23 mouse cellular contexts compared by ENCODE assay signal in the genomic region with DNA sequence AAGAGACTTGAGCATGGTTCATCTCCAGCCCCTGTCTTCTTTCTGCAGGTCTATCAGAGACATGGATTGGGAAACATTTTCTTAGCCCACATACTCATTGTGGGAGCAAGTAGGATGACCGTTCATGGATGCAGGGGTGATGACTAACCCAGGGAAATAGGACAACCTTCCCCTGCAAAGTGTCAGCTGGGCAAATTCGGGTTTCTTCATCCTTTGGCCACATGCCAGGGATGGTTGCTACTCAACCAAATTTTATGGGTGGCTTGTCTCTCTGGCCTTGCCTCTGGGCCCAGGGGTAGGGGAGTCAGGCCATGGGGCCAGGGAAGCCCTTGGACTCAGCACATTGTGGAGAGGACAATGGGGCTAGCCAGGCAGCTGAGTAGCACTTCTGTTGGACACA. TPM values are rescaled to one million over a fixed set of nuclear protein-coding genes. Genes with fewer than 3 reads are reported as not detected.
A peak's percentile ranks its signal among the peaks of the same experiment; 100 is the strongest.
DNase-seq lines count a peak whose midpoint lies in the region; ATAC-seq lines count a peak whose summit lies in the region.
"Had no signal": no experiment of that assay in that cellular context is flagged by ENCODE, and none has a peak within 500 bp of the region (broad histone marks: within the 10 kb centered on the region; RNA-seq: fewer than 3 reads in every experiment).

No protein-coding gene starts in this region.

- H3K9ac ChIP-seq in embryonic facial prominence, embryonic 14.5 days (ENCODE audit: low read depth, low read length): no peak overlapping the region
- no peak overlapping the region for H3K9ac ChIP-seq in kidney, embryonic 14.5 days (ENCODE audit: low read depth, low read length)
- H3K9ac ChIP-seq: limb, embryonic 12.5 days; liver, embryonic 15.5 days had no signal

- H3K4me1 ChIP-seq in embryonic facial prominence, embryonic 14.5 days (ENCODE audit: control insufficient read depth, insufficient read depth, low read length): no peaks in the 10 kb centered on the region
- H3K4me1 ChIP-seq in embryonic facial prominence, embryonic 10.5 days: peaks cover 6% of the 10 kb centered on the region; the same call in 1 of the 2 replicates
- H3K4me1 ChIP-seq in kidney, embryonic 14.5 days (ENCODE audit: control insufficient read depth, insufficient read depth, low read length): no peaks in the 10 kb centered on the region
- H3K4me1 ChIP-seq: heart, embryonic 10.5 days; limb, embryonic 12.5 days; liver, embryonic 15.5 days had no signal

- H3K9me3 ChIP-seq in embryonic facial prominence, embryonic 14.5 days (ENCODE audit: control insufficient read depth, low read length): no peaks in the 10 kb centered on the region
- no peaks in the 10 kb centered on the region for H3K9me3 ChIP-seq in embryonic facial prominence, embryonic 10.5 days
- H3K9me3 ChIP-seq in kidney, embryonic 14.5 days (ENCODE audit: control insufficient read depth, low read length): no peaks in the 10 kb centered on the region
- H3K9me3 ChIP-seq: heart, embryonic 10.5 days; limb, embryonic 12.5 days; liver, embryonic 15.5 days had no signal

- no peak overlapping the region for H3K4me2 ChIP-seq in embryonic facial prominence, embryonic 14.5 days (ENCODE audit: low read depth, low read length)
- no peak overlapping the region for H3K4me2 ChIP-seq in kidney, embryonic 14.5 days (replicated peaks; ENCODE audit: low read depth, low read length)
- H3K4me2 ChIP-seq: limb, embryonic 12.5 days; liver, embryonic 15.5 days; midbrain, embryonic 11.5 days had no signal

- no peak overlapping the region for H3K27ac ChIP-seq in embryonic facial prominence, embryonic 14.5 days (replicated peaks; ENCODE audit: low read depth, low read length)
- H3K27ac ChIP-seq in embryonic facial prominence, embryonic 10.5 days (replicated peaks): no peak overlapping the region
- H3K27ac ChIP-seq in kidney, embryonic 14.5 days (ENCODE audit: low read depth, low read length): no peak overlapping the region
- H3K27ac ChIP-seq: heart, embryonic 10.5 days; kidney, postnatal 0 days; layer of hippocampus, adult 2 months; left cerebral cortex, adult 2 months; limb, embryonic 12.5 days; liver, embryonic 15.5 days had no signal

- DNase-seq in embryonic facial prominence, embryonic 14.5 days (ENCODE audit: low spot score): peak; percentile 3
- DNase-seq in embryonic facial prominence, embryonic 10.5 days (ENCODE audit: low spot score): no peak
- DNase-seq in 3134 (ENCODE audit: extremely low read depth, insufficient read length, low spot score): peak; percentile 23
- DNase-seq in Muller cell, postnatal 12 days (ENCODE audit: inconsistent ontology term): peak; percentile 89
- peak; percentile 44 for DNase-seq in adrenal gland, postnatal 25 days
- DNase-seq in heart, adult 18-20 months: no peak
- DNase-seq: lung, postnatal 36 days; right cerebral cortex, postnatal 25 days had no signal

- H3K27me3 ChIP-seq in embryonic facial prominence, embryonic 14.5 days (replicated peaks; ENCODE audit: control insufficient read depth, insufficient read depth, low read length): no peaks in the 10 kb centered on the region
- no peaks in the 10 kb centered on the region for H3K27me3 ChIP-seq in embryonic facial prominence, embryonic 10.5 days (replicated peaks; ENCODE audit: low read depth, poor library complexity, severe bottlenecking)
- H3K27me3 ChIP-seq in kidney, embryonic 14.5 days (ENCODE audit: control insufficient read depth, insufficient read depth, low read length): no peaks in the 10 kb centered on the region
- H3K27me3 ChIP-seq: limb, embryonic 12.5 days had no signal

- no peaks in the 10 kb centered on the region for H3K36me3 ChIP-seq in embryonic facial prominence, embryonic 14.5 days (ENCODE audit: control insufficient read depth, insufficient read depth, low read length)
- H3K36me3 ChIP-seq in embryonic facial prominence, embryonic 10.5 days (replicated peaks): no peaks in the 10 kb centered on the region
- no peaks in the 10 kb centered on the region for H3K36me3 ChIP-seq in kidney, embryonic 14.5 days (ENCODE audit: control insufficient read depth, insufficient read depth, low read length)
- H3K36me3 ChIP-seq: heart, embryonic 10.5 days; limb, embryonic 12.5 days; liver, embryonic 15.5 days had no signal

- ATAC-seq in embryonic facial prominence, embryonic 14.5 days (ENCODE audit: low read depth): no peak
- no peak for ATAC-seq in kidney, embryonic 14.5 days (ENCODE audit: low FRiP score, low TSS enrichment)
- ATAC-seq: activated CD4-positive, CD25-positive, alpha-beta regulatory T cell, adult 4 months; CD4-positive, CD25-positive, alpha-beta regulatory T cell, adult 4 months; forebrain, embryonic 14.5 days; inflammation-experienced regulatory T-cells, adult 6 months had no signal

- WGBS in embryonic facial prominence, embryonic 14.5 days: 66% methylated on average over 2 of the region's 2 CpGs
- 68% methylated on average over 2 of the region's 2 CpGs for WGBS in embryonic facial prominence, embryonic 10.5 days
- 73% methylated on average over 2 of the region's 2 CpGs for WGBS in kidney, embryonic 14.5 days

- no peak overlapping the region for H3K4me3 ChIP-seq in embryonic facial prominence, embryonic 14.5 days (ENCODE audit: low read depth, low read length)
- no peak overlapping the region for H3K4me3 ChIP-seq in embryonic facial prominence, embryonic 10.5 days
- H3K4me3 ChIP-seq in kidney, embryonic 14.5 days (ENCODE audit: low read length): no peak overlapping the region
- H3K4me3 ChIP-seq: heart, embryonic 10.5 days; layer of hippocampus, adult 2 months; left cerebral cortex, adult 2 months; limb, embryonic 12.5 days; liver, embryonic 15.5 days had no signal

RNA-seq across cellular contexts. Expression of a gene that starts 3.5 kb away (rescaled TPM):
- polyA plus RNA-seq in embryonic facial prominence, embryonic 14.5 days (2014; fragmentation: Nextera tagmentation; extraction: Ambion mirVana): not detected in 2 replicates
- polyA plus RNA-seq in embryonic facial prominence, embryonic 10.5 days (2016; fragmentation: Nextera tagmentation; extraction: Ambion mirVana): 0.88 and 2.2 TPM in 2 replicates
- total RNA-seq in adrenal gland, postnatal 25 days (2021): not detected in 2 replicates
- not detected in 2 replicates for polyA plus RNA-seq in kidney, embryonic 14.5 days (2014; fragmentation: Nextera tagmentation; extraction: Ambion mirVana)
- total RNA-seq in heart, adult 18-20 months (2021): not detected
- total RNA-seq: gastrocnemius, adult 18-20 months; heart, postnatal 25 days; layer of hippocampus, adult 2 months; left cerebral cortex, adult 2 months; MEL had no signal
- polyA plus RNA-seq: CD4-positive, CD25-positive, alpha-beta regulatory T cell, adult 4 months; heart, embryonic 10.5 days; kidney, postnatal 0 days; limb, embryonic 12.5 days; liver, embryonic 15.5 days had no signal

RNA-seq across cellular contexts. Expression of a gene that starts 34.5 kb away (rescaled TPM):
- 39.8 and 44.1 TPM in 2 replicates for polyA plus RNA-seq in embryonic facial prominence, embryonic 14.5 days (2014; fragmentation: Nextera tagmentation; extraction: Ambion mirVana)
- 25.7 and 27.2 TPM in 2 replicates for polyA plus RNA-seq in embryonic facial prominence, embryonic 10.5 days (2016; fragmentation: Nextera tagmentation; extraction: Ambion mirVana)
- 60.7 and 84.2 TPM in 2 replicates for total RNA-seq in adrenal gland, postnatal 25 days (2021)
- polyA plus RNA-seq in kidney, embryonic 14.5 days (2014; fragmentation: Nextera tagmentation; extraction: Ambion mirVana): 19.1 and 21.1 TPM in 2 replicates
- total RNA-seq in heart, adult 18-20 months (2021): 100 to 1,000 TPM; 228 to 270 TPM

RNA-seq across cellular contexts. Expression of a gene that starts 42.6 kb away (rescaled TPM):
- polyA plus RNA-seq in embryonic facial prominence, embryonic 14.5 days (2014; fragmentation: Nextera tagmentation; extraction: Ambion mirVana): 4.6 and 6.5 TPM in 2 replicates
- 3.9 and 4.7 TPM in 2 replicates for polyA plus RNA-seq in embryonic facial prominence, embryonic 10.5 days (2016; fragmentation: Nextera tagmentation; extraction: Ambion mirVana)
- total RNA-seq in adrenal gland, postnatal 25 days (2021): 92.9 and 94.1 TPM in 2 replicates
- polyA plus RNA-seq in kidney, embryonic 14.5 days (2014; fragmentation: Nextera tagmentation; extraction: Ambion mirVana): 9.2 and 9.7 TPM in 2 replicates
- total RNA-seq in heart, adult 18-20 months (2021): 10 to 100 TPM; 47.0 to 47.9 TPM

RNA-seq across cellular contexts. Expression of a gene that starts 59.0 kb away (rescaled TPM):
- polyA plus RNA-seq in embryonic facial prominence, embryonic 14.5 days (2014; fragmentation: Nextera tagmentation; extraction: Ambion mirVana): 0.26 and 0.46 TPM in 2 replicates
- polyA plus RNA-seq in embryonic facial prominence, embryonic 10.5 days (2016; fragmentation: Nextera tagmentation; extraction: Ambion mirVana): 1.3 and 1.6 TPM in 2 replicates
- not detected in 2 replicates for total RNA-seq in adrenal gland, postnatal 25 days (2021)
- 0.92 and 1.4 TPM in 2 replicates for polyA plus RNA-seq in kidney, embryonic 14.5 days (2014; fragmentation: Nextera tagmentation; extraction: Ambion mirVana)
- not detected for total RNA-seq in heart, adult 18-20 months (2021)
- total RNA-seq: gastrocnemius, adult 18-20 months; heart, postnatal 25 days; layer of hippocampus, adult 2 months; left cerebral cortex, adult 2 months had no signal

Comparison
In these comparisons a context has a peak if more than half of its experiments do, and no peak if none do; other contexts are left out.
1. DNase-seq: peak in embryonic facial prominence, embryonic 14.5 days (single experiment), 3134 (single experiment), Muller cell, postnatal 12 days (single experiment) and adrenal gland, postnatal 25 days (single experiment); none in embryonic facial prominence, embryonic 10.5 days (single experiment) and heart, adult 18-20 months (0 of 2).